Mouse (Mus musculus): ENCODE data around the gene Slc10a7. TPM values are rescaled to one million over a fixed set of nuclear protein-coding genes. Genes with fewer than 3 reads are reported as not detected.

Gene Slc10a7
- polyA plus RNA-seq, 1 experiment = 5.2 TPM

GRCm38 (mm10) chr8:78667399-78667798, 158.3 kb downstream of the Slc10a7 start:
- no peak overlapping the region for H3K4me3 ChIP-seq (ENCODE audit: low read depth, low read length)
- peaks cover 12% of the 10 kb centered on the region for H3K4me1 ChIP-seq (ENCODE audit: control insufficient read depth, insufficient read depth, insufficient read length, low read length)
- H3K27me3 ChIP-seq (ENCODE audit: control insufficient read depth, insufficient read depth, low read length) = no peaks in the 10 kb centered on the region
- H3K36me3 ChIP-seq (ENCODE audit: control insufficient read depth, insufficient read depth, low read length) = peaks cover 2% of the 10 kb centered on the region; the same call in 1 of the 2 replicates
- TF ChIP-seq CTCF (IDR thresholded peaks at IDR 0.05; ENCODE audit: extremely low read depth, insufficient read length, insufficient replicate concordance, low read depth, low read length) (no peak), POLR2A (IDR thresholded peaks at IDR 0.05; ENCODE audit: low read depth, low read length) (no peak)
- 83% methylated on average over 5 of the region's 5 CpGs for WGBS
- no peak overlapping the region for H3K27ac ChIP-seq (ENCODE audit: insufficient read depth, low read depth, low read length)

GRCm38 (mm10) chr8:78668206-78668605, 159.1 kb downstream of the Slc10a7 start:
- 93% methylated on average over 5 of the region's 5 CpGs for WGBS
- H3K27me3 ChIP-seq (ENCODE audit: control insufficient read depth, insufficient read depth, low read length) = no peaks in the 10 kb centered on the region
- H3K4me3 ChIP-seq (ENCODE audit: low read depth, low read length) = no peak overlapping the region
- H3K4me1 ChIP-seq (ENCODE audit: control insufficient read depth, insufficient read depth, insufficient read length, low read length) = peaks cover 12% of the 10 kb centered on the region
- no peaks in the 10 kb centered on the region for H3K36me3 ChIP-seq (ENCODE audit: control insufficient read depth, insufficient read depth, low read length)
- TF ChIP-seq POLR2A (IDR thresholded peaks at IDR 0.05; ENCODE audit: low read depth, low read length) (no peak), CTCF (IDR thresholded peaks at IDR 0.05; ENCODE audit: extremely low read depth, insufficient read length, insufficient replicate concordance, low read depth, low read length) (no peak)
- no peak overlapping the region for H3K27ac ChIP-seq (ENCODE audit: insufficient read depth, low read depth, low read length)

- WGBS = 94% methylated on average over 7 of the region's 7 CpGs
- Histone ChIP-seq H3K27ac (ENCODE audit: insufficient read depth, low read depth, low read length) (no peak overlapping the region), H3K36me3 (ENCODE audit: control insufficient read depth, insufficient read depth, low read length) (no peaks in the 10 kb centered on the region), H3K27me3 (ENCODE audit: control insufficient read depth, insufficient read depth, low read length) (no peaks in the 10 kb centered on the region), H3K4me3 (ENCODE audit: low read depth, low read length) (no peak overlapping the region), H3K4me1 (ENCODE audit: control insufficient read depth, insufficient read depth, insufficient read length, low read length) (peaks cover 2% of the 10 kb centered on the region; the same call in 1 of the 2 replicates)
- no peak for TF ChIP-seq POLR2A (IDR thresholded peaks at IDR 0.05; ENCODE audit: low read depth, low read length)
- no peak for TF ChIP-seq CTCF (IDR thresholded peaks at IDR 0.05; ENCODE audit: extremely low read depth, insufficient read length, insufficient replicate concordance, low read depth, low read length)
Observed at GRCm38 (mm10) chr8:78670241-78670640, 161.1 kb downstream of the Slc10a7 start.

GRCm38 (mm10) chr8:78678541-78679219, 169.5 kb downstream of the Slc10a7 start:
- Histone ChIP-seq H3K4me3 (ENCODE audit: low read depth, low read length) (no peak overlapping the region), H3K27me3 (ENCODE audit: control insufficient read depth, insufficient read depth, low read length) (no peaks in the 10 kb centered on the region), H3K36me3 (ENCODE audit: control insufficient read depth, insufficient read depth, low read length) (no peaks in the 10 kb centered on the region; the same call in 1 of the 2 replicates), H3K27ac (ENCODE audit: insufficient read depth, low read depth, low read length) (no peak overlapping the region), H3K4me1 (ENCODE audit: control insufficient read depth, insufficient read depth, insufficient read length, low read length) (no peaks in the 10 kb centered on the region)
- TF ChIP-seq POLR2A (IDR thresholded peaks at IDR 0.05; ENCODE audit: low read depth, low read length) = no peak
- 91% methylated on average over 10 of the region's 10 CpGs for WGBS

GRCm38 (mm10) chr8:78690795-78691194, 181.6 kb downstream of the Slc10a7 start:
- WGBS = 85% methylated on average over 10 of the region's 10 CpGs
- H3K36me3 ChIP-seq (ENCODE audit: control insufficient read depth, insufficient read depth, low read length) = peaks cover 11% of the 10 kb centered on the region
- H3K4me3 ChIP-seq (ENCODE audit: low read depth, low read length) = no peak overlapping the region
- H3K27ac ChIP-seq (ENCODE audit: insufficient read depth, low read depth, low read length) = no peak overlapping the region
- no peaks in the 10 kb centered on the region for H3K4me1 ChIP-seq (ENCODE audit: control insufficient read depth, insufficient read depth, insufficient read length, low read length)
- TF ChIP-seq CTCF (IDR thresholded peaks at IDR 0.05; ENCODE audit: extremely low read depth, insufficient read length, insufficient replicate concordance, low read depth, low read length) = no peak
- no peak for TF ChIP-seq POLR2A (IDR thresholded peaks at IDR 0.05; ENCODE audit: low read depth, low read length)
- H3K27me3 ChIP-seq (ENCODE audit: control insufficient read depth, insufficient read depth, low read length) = no peaks in the 10 kb centered on the region

GRCm38 (mm10) chr8:78698331-78698741, 189.2 kb downstream of the Slc10a7 start:
- Histone ChIP-seq H3K36me3 (ENCODE audit: control insufficient read depth, insufficient read depth, low read length) (peaks cover 11% of the 10 kb centered on the region), H3K4me1 (ENCODE audit: control insufficient read depth, insufficient read depth, insufficient read length, low read length) (no peaks in the 10 kb centered on the region), H3K27ac (ENCODE audit: insufficient read depth, low read depth, low read length) (no peak overlapping the region), H3K4me3 (ENCODE audit: low read depth, low read length) (no peak overlapping the region), H3K27me3 (ENCODE audit: control insufficient read depth, insufficient read depth, low read length) (no peaks in the 10 kb centered on the region)
- WGBS = 96% methylated on average over 14 of the region's 14 CpGs
- TF ChIP-seq CTCF (IDR thresholded peaks at IDR 0.05; ENCODE audit: extremely low read depth, insufficient read length, insufficient replicate concordance, low read depth, low read length) (no peak), POLR2A (IDR thresholded peaks at IDR 0.05; ENCODE audit: low read depth, low read length) (no peak)

- whole genome bisulfite sequencing = 81% methylated on average over 11 of the region's 11 CpGs
- no peak overlapping the region for H3K4me3 ChIP-seq (ENCODE audit: low read depth, low read length)
- no peaks in the 10 kb centered on the region for H3K27me3 ChIP-seq (ENCODE audit: control insufficient read depth, insufficient read depth, low read length)
- H3K27ac ChIP-seq (ENCODE audit: insufficient read depth, low read depth, low read length) = no peak overlapping the region
- H3K4me1 ChIP-seq (ENCODE audit: control insufficient read depth, insufficient read depth, insufficient read length, low read length) = no peaks in the 10 kb centered on the region
- TF ChIP-seq CTCF (IDR thresholded peaks at IDR 0.05; ENCODE audit: extremely low read depth, insufficient read length, insufficient replicate concordance, low read depth, low read length) = no peak
- TF ChIP-seq POLR2A (IDR thresholded peaks at IDR 0.05; ENCODE audit: low read depth, low read length) = no peak
- H3K36me3 ChIP-seq (ENCODE audit: control insufficient read depth, insufficient read depth, low read length) = peaks cover 10% of the 10 kb centered on the region
Observed at GRCm38 (mm10) chr8:78703068-78703820, 194.1 kb downstream of the Slc10a7 start.
